Mouse (Mus musculus) megakaryocyte, embryonic 14.5 days (primary cell): Measurements from ENCODE around the gene Slc44a3. TPM values are rescaled to one million over a fixed set of nuclear protein-coding genes. Genes with fewer than 3 reads are reported as not detected.

Experiments used
- H3K27me3 ChIP-seq: replicated peaks from 2 replicates; pipeline ENCODE3; 2012; ENCODE audit warnings: inconsistent platforms
- H3K36me3 ChIP-seq: replicated peaks from 2 replicates; pipeline ENCODE3; 2012; ENCODE audit warnings: low read length, inconsistent platforms, mixed read lengths
- H3K4me1 ChIP-seq: 2 replicates; pipeline ENCODE4 v1.6.1; 2012; ENCODE audit warnings: inconsistent platforms
- H3K4me3 ChIP-seq: replicated peaks from 2 replicates; pipeline ENCODE3; 2012; ENCODE audit warnings: moderate library complexity, mild to moderate bottlenecking, inconsistent platforms
- H3K9me3 ChIP-seq: 2 replicates; pipeline ENCODE4 v1.6.1; 2012; ENCODE audit warnings: inconsistent platforms
- FLI1 ChIP-seq: IDR thresholded peaks from 2 replicates; pipeline ENCODE4 v1.6.1; 2012; ENCODE audit warnings: low read length, inconsistent platforms, mixed read lengths
- GATA1 ChIP-seq: IDR thresholded peaks from 3 replicates; pipeline ENCODE4 v1.6.1; 2012; ENCODE audit warnings: mixed read lengths, low read length, inconsistent platforms, borderline replicate concordance
- polyA plus RNA-seq: library from polyadenylated mRNA; stranded (reverse); fragments of >175 nt; gene quantifications from 2 replicates; pipeline ENCODE4 v1.2.3, GENCODE M21; 2012; ENCODE audit warnings: low replicate concordance; ENCODE audit not compliant: insufficient read depth

Slc44a3 gene
- polyA plus RNA-seq, 1 experiment: not detected

- H3K36me3 ChIP-seq: no peaks in the 10 kb centered on the region
- peaks cover 53% of the 10 kb centered on the region for H3K27me3 ChIP-seq
- peaks cover 12% of the 10 kb centered on the region for H3K4me1 ChIP-seq
- H3K4me3 ChIP-seq: no peak overlapping the region
- no peaks in the 10 kb centered on the region for H3K9me3 ChIP-seq
- TF ChIP-seq FLI1: no peak
- no peak for TF ChIP-seq GATA1
These were observed 3.8 kb upstream of the Slc44a3 start for GRCm38 (mm10) chr3:121535813-121536504.

- peaks cover 16% of the 10 kb centered on the region for H3K4me1 ChIP-seq
- H3K27me3 ChIP-seq: peaks cover 56% of the 10 kb centered on the region
- no peak for TF ChIP-seq FLI1
- TF ChIP-seq GATA1: no peak
- no peak overlapping the region for H3K4me3 ChIP-seq
- H3K9me3 ChIP-seq: no peaks in the 10 kb centered on the region
- H3K36me3 ChIP-seq: no peaks in the 10 kb centered on the region
These were observed 645 bp downstream of the Slc44a3 start for GRCm38 (mm10) chr3:121531370-121532148.

- Histone ChIP-seq H3K27me3 (peaks cover 56% of the 10 kb centered on the region), H3K9me3 (no peaks in the 10 kb centered on the region), H3K4me1 (peaks cover 25% of the 10 kb centered on the region), H3K4me3 (no peak overlapping the region), H3K36me3 (no peaks in the 10 kb centered on the region)
- TF ChIP-seq FLI1: no peak
- no peak for TF ChIP-seq GATA1
These were observed 1.5 kb downstream of the Slc44a3 start for GRCm38 (mm10) chr3:121530546-121531258.

- H3K36me3 ChIP-seq: no peaks in the 10 kb centered on the region
- TF ChIP-seq GATA1: no peak
- no peak for TF ChIP-seq FLI1
- no peaks in the 10 kb centered on the region for H3K9me3 ChIP-seq
- H3K4me3 ChIP-seq: no peak overlapping the region
- H3K4me1 ChIP-seq: peaks cover 31% of the 10 kb centered on the region
- peaks cover 28% of the 10 kb centered on the region for H3K27me3 ChIP-seq
These were observed 5.8 kb downstream of the Slc44a3 start for GRCm38 (mm10) chr3:121526096-121527093.

- Histone ChIP-seq H3K36me3 (no peaks in the 10 kb centered on the region), H3K27me3 (peaks cover 4% of the 10 kb centered on the region)
These were observed 10.5 kb downstream of the Slc44a3 start for GRCm38 (mm10) chr3:121521633-121522125.

GRCm38 (mm10) chr3:121521123-121521522 lies 11.1 kb downstream of the Slc44a3 start:
- H3K4me3 ChIP-seq: no peak overlapping the region
- peaks cover 30% of the 10 kb centered on the region for H3K4me1 ChIP-seq
- H3K27me3 ChIP-seq: peaks cover 4% of the 10 kb centered on the region
- TF ChIP-seq FLI1: no peak
- TF ChIP-seq GATA1: no peak
- H3K9me3 ChIP-seq: peaks cover 11% of the 10 kb centered on the region
- H3K36me3 ChIP-seq: no peaks in the 10 kb centered on the region

More at GRCm38 (mm10) chr3:121521633-121522125, 10.5 kb downstream of the Slc44a3 start:
- H3K4me1 ChIP-seq: peaks cover 36% of the 10 kb centered on the region
- no peak overlapping the region for H3K4me3 ChIP-seq
- TF ChIP-seq FLI1: no peak
- no peak for TF ChIP-seq GATA1
- peaks cover 11% of the 10 kb centered on the region for H3K9me3 ChIP-seq

GRCm38 (mm10) chr3:121517030-121517429 lies 15.2 kb downstream of the Slc44a3 start:
- Histone ChIP-seq H3K36me3 (no peaks in the 10 kb centered on the region), H3K4me3 (no peak overlapping the region), H3K4me1 (peaks cover 13% of the 10 kb centered on the region), H3K27me3 (peaks cover 5% of the 10 kb centered on the region), H3K9me3 (peaks cover 14% of the 10 kb centered on the region)
- TF ChIP-seq GATA1: no peak
- TF ChIP-seq FLI1: no peak

- no peaks in the 10 kb centered on the region; the same call in 1 of the 2 replicates for H3K9me3 ChIP-seq
- no peaks in the 10 kb centered on the region for H3K36me3 ChIP-seq
- peaks cover 30% of the 10 kb centered on the region for H3K27me3 ChIP-seq
- TF ChIP-seq GATA1 (no peak), FLI1 (no peak)
- peak overlapping the region; percentile 36 for H3K4me3 ChIP-seq
- H3K4me1 ChIP-seq: peaks cover 7% of the 10 kb centered on the region
These were observed 23.1 kb downstream of the Slc44a3 start for GRCm38 (mm10) chr3:121509141-121509540.
